Mouse (Mus musculus) megakaryocyte, embryonic 14.5 days (primary cell): ENCODE results near the gene Rnf24.

Experiments used
- FLI1 ChIP-seq: IDR thresholded peaks from 2 replicates; pipeline ENCODE4 v1.6.1; 2012; ENCODE audit warnings: low read length, inconsistent platforms, mixed read lengths
- GATA1 ChIP-seq: IDR thresholded peaks from 3 replicates; pipeline ENCODE4 v1.6.1; 2012; ENCODE audit warnings: mixed read lengths, low read length, inconsistent platforms, borderline replicate concordance

GRCm38 (mm10) chr2:131296746-131297261, 55.9 kb downstream of the Rnf24 start:
- no peak for TF ChIP-seq GATA1
- TF ChIP-seq FLI1, result no peak
